Mouse (Mus musculus): ENCODE results near the gene Grk1. TPM values are rescaled to one million over a fixed set of nuclear protein-coding genes. Genes with fewer than 3 reads are reported as not detected.

Gene Grk1
- polyA plus RNA-seq, 1 experiment from 2014 or later, result not detected

DNA sequence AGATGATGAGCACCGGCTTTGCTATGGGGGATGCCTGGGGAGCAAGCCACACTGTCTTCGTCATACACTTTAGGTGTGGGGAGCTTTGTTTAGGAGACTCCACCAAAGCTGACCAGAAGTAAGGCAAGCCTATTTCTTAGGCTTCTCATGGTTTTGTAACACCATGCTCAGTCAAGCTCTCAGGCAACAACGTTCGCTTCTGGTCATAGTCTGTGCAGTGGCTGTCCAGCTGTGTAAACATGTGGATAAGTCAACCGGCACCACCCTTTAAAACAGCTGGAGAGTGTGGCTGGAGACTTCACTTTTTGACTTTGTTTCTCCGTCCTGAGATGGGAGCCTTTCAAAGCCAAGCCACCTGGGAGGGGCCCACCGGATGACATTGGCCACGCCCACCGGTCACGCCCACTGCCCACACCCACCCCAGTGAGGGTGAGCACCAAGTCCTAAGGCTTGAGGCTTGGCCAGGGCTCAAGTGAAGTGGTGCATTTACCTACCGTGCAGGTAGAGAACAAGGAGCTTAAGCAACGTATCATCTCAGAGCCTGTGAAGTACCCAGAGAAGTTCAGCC lies 9.0 kb downstream of the Grk1 start:
- 59% methylated on average over 12 of the region's 12 CpGs for WGBS
- ATAC-seq (ENCODE audit: low FRiP score, low TSS enrichment), result no peak
- Histone ChIP-seq H3K4me2 (ENCODE audit: low read length) (no peak overlapping the region), H3K27me3 (ENCODE audit: control insufficient read depth, insufficient read depth, low read length) (no peaks in the 10 kb centered on the region), H3K4me3 (replicated peaks; ENCODE audit: low read depth, low read length) (no peak overlapping the region), H3K9me3 (ENCODE audit: control insufficient read depth, low read length) (no peaks in the 10 kb centered on the region), H3K27ac (replicated peaks; ENCODE audit: low read depth, low read length) (no peak overlapping the region), H3K4me1 (ENCODE audit: control insufficient read depth, insufficient read depth, low read length) (no peaks in the 10 kb centered on the region), H3K9ac (replicated peaks; ENCODE audit: low read length) (no peak overlapping the region), H3K36me3 (ENCODE audit: control insufficient read depth, insufficient read depth, low read length) (no peaks in the 10 kb centered on the region)
- DNase-seq, result no peak

- ATAC-seq (ENCODE audit: low FRiP score, low TSS enrichment) (no peak), DNase-seq (no peak)
- H3K27me3 ChIP-seq (ENCODE audit: control insufficient read depth, insufficient read depth, low read length), result no peaks in the 10 kb centered on the region
- no peak overlapping the region for H3K4me2 ChIP-seq (ENCODE audit: low read length)
- 82% methylated on average over 10 of the region's 10 CpGs for whole genome bisulfite sequencing
- H3K36me3 ChIP-seq (ENCODE audit: control insufficient read depth, insufficient read depth, low read length), result no peaks in the 10 kb centered on the region
- H3K4me1 ChIP-seq (ENCODE audit: control insufficient read depth, insufficient read depth, low read length), result no peaks in the 10 kb centered on the region
- H3K9ac ChIP-seq (replicated peaks; ENCODE audit: low read length), result no peak overlapping the region
- no peak overlapping the region for H3K4me3 ChIP-seq (replicated peaks; ENCODE audit: low read depth, low read length)
- no peaks in the 10 kb centered on the region for H3K9me3 ChIP-seq (ENCODE audit: control insufficient read depth, low read length)
- no peak overlapping the region for H3K27ac ChIP-seq (replicated peaks; ENCODE audit: low read depth, low read length)
These were observed 11.0 kb downstream of the Grk1 start for GRCm38 (mm10) chr8:13415879-13416278.

- 73% methylated on average over 2 of the region's 2 CpGs for WGBS
- H3K27me3 ChIP-seq (ENCODE audit: control insufficient read depth, insufficient read depth, low read length), result no peaks in the 10 kb centered on the region
- no peak overlapping the region for H3K4me2 ChIP-seq (ENCODE audit: low read length)
- H3K27ac ChIP-seq (replicated peaks; ENCODE audit: low read depth, low read length), result no peak overlapping the region
- H3K9me3 ChIP-seq (ENCODE audit: control insufficient read depth, low read length), result no peaks in the 10 kb centered on the region
- H3K4me3 ChIP-seq (replicated peaks; ENCODE audit: low read depth, low read length), result no peak overlapping the region
- H3K9ac ChIP-seq (replicated peaks; ENCODE audit: low read length), result no peak overlapping the region
- H3K4me1 ChIP-seq (ENCODE audit: control insufficient read depth, insufficient read depth, low read length), result no peaks in the 10 kb centered on the region
- ATAC-seq (ENCODE audit: low FRiP score, low TSS enrichment) (no peak), DNase-seq (no peak)
- no peaks in the 10 kb centered on the region for H3K36me3 ChIP-seq (ENCODE audit: control insufficient read depth, insufficient read depth, low read length)
These were observed 14.3 kb downstream of the Grk1 start for GRCm38 (mm10) chr8:13419111-13419639.

- H3K36me3 ChIP-seq (ENCODE audit: control insufficient read depth, insufficient read depth, low read length), result no peaks in the 10 kb centered on the region
- ATAC-seq (ENCODE audit: low FRiP score, low TSS enrichment), result no peak
- no peaks in the 10 kb centered on the region for H3K9me3 ChIP-seq (ENCODE audit: control insufficient read depth, low read length)
- no peak overlapping the region for H3K4me3 ChIP-seq (replicated peaks; ENCODE audit: low read depth, low read length)
- DNase-seq, result no peak
- no peak overlapping the region for H3K9ac ChIP-seq (replicated peaks; ENCODE audit: low read length)
- no peaks in the 10 kb centered on the region for H3K27me3 ChIP-seq (ENCODE audit: control insufficient read depth, insufficient read depth, low read length)
- no peak overlapping the region for H3K4me2 ChIP-seq (ENCODE audit: low read length)
- WGBS, result 91% methylated on average over 6 of the region's 6 CpGs
- no peaks in the 10 kb centered on the region for H3K4me1 ChIP-seq (ENCODE audit: control insufficient read depth, insufficient read depth, low read length)
- H3K27ac ChIP-seq (replicated peaks; ENCODE audit: low read depth, low read length), result no peak overlapping the region
These were observed 16.1 kb downstream of the Grk1 start for GRCm38 (mm10) chr8:13420970-13421369.

DNA sequence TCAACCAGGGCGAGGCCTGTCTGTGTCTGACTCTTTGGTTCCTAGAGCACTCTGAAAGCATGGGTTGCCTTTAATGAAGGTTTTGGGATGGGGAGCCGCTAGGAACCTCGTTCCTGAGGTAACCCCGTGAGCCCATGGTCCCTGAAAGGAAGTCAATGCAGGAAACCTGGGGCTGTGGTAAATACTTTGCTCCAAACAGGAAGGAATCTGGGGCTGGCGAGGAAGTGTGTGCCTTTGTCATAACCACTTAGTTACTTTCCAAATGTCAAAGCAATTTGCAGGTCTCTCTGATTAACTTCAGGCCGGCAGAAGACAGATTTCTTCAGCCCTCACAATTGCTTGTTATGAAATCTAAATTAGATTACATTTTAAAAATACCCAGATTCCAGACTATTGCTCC lies 22.5 kb downstream of the Grk1 start:
- ATAC-seq (ENCODE audit: low FRiP score, low TSS enrichment), result no peak
- no peak for DNase-seq
- Histone ChIP-seq H3K4me3 (replicated peaks; ENCODE audit: low read depth, low read length) (no peak overlapping the region), H3K4me2 (ENCODE audit: low read length) (no peak overlapping the region), H3K27me3 (ENCODE audit: control insufficient read depth, insufficient read depth, low read length) (no peaks in the 10 kb centered on the region), H3K36me3 (ENCODE audit: control insufficient read depth, insufficient read depth, low read length) (no peaks in the 10 kb centered on the region), H3K4me1 (ENCODE audit: control insufficient read depth, insufficient read depth, low read length) (no peaks in the 10 kb centered on the region), H3K9ac (replicated peaks; ENCODE audit: low read length) (no peak overlapping the region), H3K27ac (replicated peaks; ENCODE audit: low read depth, low read length) (no peak overlapping the region), H3K9me3 (ENCODE audit: control insufficient read depth, low read length) (no peaks in the 10 kb centered on the region)
- 78% methylated on average over 6 of the region's 6 CpGs for WGBS

GRCm38 (mm10) chr8:13428156-13428555 lies 23.3 kb downstream of the Grk1 start:
- H3K27me3 ChIP-seq (ENCODE audit: control insufficient read depth, insufficient read depth, low read length), result no peaks in the 10 kb centered on the region
- WGBS, result 86% methylated on average over 9 of the region's 9 CpGs

GRCm38 (mm10) chr8:13430412-13430811 lies 25.5 kb downstream of the Grk1 start:
- no peak overlapping the region for H3K4me2 ChIP-seq (ENCODE audit: low read length)
- H3K36me3 ChIP-seq (ENCODE audit: control insufficient read depth, insufficient read depth, low read length), result no peaks in the 10 kb centered on the region
- H3K27ac ChIP-seq (replicated peaks; ENCODE audit: low read depth, low read length), result no peak overlapping the region
- no peaks in the 10 kb centered on the region for H3K9me3 ChIP-seq (ENCODE audit: control insufficient read depth, low read length)
- no peak overlapping the region for H3K4me3 ChIP-seq (replicated peaks; ENCODE audit: low read depth, low read length)
- H3K9ac ChIP-seq (replicated peaks; ENCODE audit: low read length), result no peak overlapping the region
- no peak for ATAC-seq (ENCODE audit: low FRiP score, low TSS enrichment)
- H3K4me1 ChIP-seq (ENCODE audit: control insufficient read depth, insufficient read depth, low read length), result no peaks in the 10 kb centered on the region
- H3K27me3 ChIP-seq (ENCODE audit: control insufficient read depth, insufficient read depth, low read length), result 0 out of 2 replicates have a peak, but pooled peaks cover 7% of the 10 kb centered on the region
- 83% methylated on average over 7 of the region's 7 CpGs for whole genome bisulfite sequencing
- no peak for DNase-seq

More at GRCm38 (mm10) chr8:13428156-13428555, 23.3 kb downstream of the Grk1 start:
- Histone ChIP-seq H3K4me2 (ENCODE audit: low read length) (no peak overlapping the region), H3K4me1 (ENCODE audit: control insufficient read depth, insufficient read depth, low read length) (no peaks in the 10 kb centered on the region), H3K9ac (replicated peaks; ENCODE audit: low read length) (no peak overlapping the region), H3K9me3 (ENCODE audit: control insufficient read depth, low read length) (no peaks in the 10 kb centered on the region), H3K4me3 (replicated peaks; ENCODE audit: low read depth, low read length) (no peak overlapping the region), H3K27ac (replicated peaks; ENCODE audit: low read depth, low read length) (no peak overlapping the region), H3K36me3 (ENCODE audit: control insufficient read depth, insufficient read depth, low read length) (no peaks in the 10 kb centered on the region)
- ATAC-seq (ENCODE audit: low FRiP score, low TSS enrichment) (no peak), DNase-seq (no peak)

DNA sequence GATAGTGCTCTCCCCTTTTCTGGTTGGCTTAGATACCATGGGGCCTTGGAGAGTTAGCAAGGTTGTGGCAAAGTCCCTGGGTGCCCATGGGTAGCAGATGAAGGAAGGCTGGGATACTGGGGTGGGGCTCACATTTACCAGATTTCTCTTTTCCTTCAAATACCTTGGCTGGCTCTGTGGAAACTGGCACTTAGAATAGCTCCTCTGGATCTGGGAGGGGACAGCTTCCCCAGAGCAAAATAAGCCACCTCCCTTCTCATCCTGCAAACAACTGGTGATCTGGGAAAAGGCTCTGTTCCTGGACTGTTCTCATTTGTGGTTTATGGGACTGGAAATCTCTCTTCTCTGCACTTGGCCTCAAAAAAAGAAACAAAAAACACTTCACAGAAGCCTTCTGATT lies 26.0 kb downstream of the Grk1 start:
- no peak for ATAC-seq (ENCODE audit: low FRiP score, low TSS enrichment)
- Histone ChIP-seq H3K36me3 (ENCODE audit: control insufficient read depth, insufficient read depth, low read length) (no peaks in the 10 kb centered on the region), H3K9ac (replicated peaks; ENCODE audit: low read length) (no peak overlapping the region), H3K9me3 (ENCODE audit: control insufficient read depth, low read length) (no peaks in the 10 kb centered on the region), H3K4me2 (ENCODE audit: low read length) (no peak overlapping the region), H3K27ac (replicated peaks; ENCODE audit: low read depth, low read length) (no peak overlapping the region), H3K4me1 (ENCODE audit: control insufficient read depth, insufficient read depth, low read length) (no peaks in the 10 kb centered on the region), H3K4me3 (replicated peaks; ENCODE audit: low read depth, low read length) (no peak overlapping the region), H3K27me3 (ENCODE audit: control insufficient read depth, insufficient read depth, low read length) (0 out of 2 replicates have a peak, but pooled peaks cover 7% of the 10 kb centered on the region)
- no peak for DNase-seq

GRCm38 (mm10) chr8:13433130-13433529 lies 28.2 kb downstream of the Grk1 start:
- no peak overlapping the region for H3K4me2 ChIP-seq (ENCODE audit: low read length)
- no peaks in the 10 kb centered on the region for H3K9me3 ChIP-seq (ENCODE audit: control insufficient read depth, low read length)
- no peaks in the 10 kb centered on the region for H3K4me1 ChIP-seq (ENCODE audit: control insufficient read depth, insufficient read depth, low read length)
- 77% methylated on average over 5 of the region's 5 CpGs for WGBS
- H3K27me3 ChIP-seq (ENCODE audit: control insufficient read depth, insufficient read depth, low read length), result 0 out of 2 replicates have a peak, but pooled peaks cover 7% of the 10 kb centered on the region
- no peak overlapping the region for H3K27ac ChIP-seq (replicated peaks; ENCODE audit: low read depth, low read length)
- H3K36me3 ChIP-seq (ENCODE audit: control insufficient read depth, insufficient read depth, low read length), result no peaks in the 10 kb centered on the region
- no peak overlapping the region for H3K9ac ChIP-seq (replicated peaks; ENCODE audit: low read length)
- no peak overlapping the region for H3K4me3 ChIP-seq (replicated peaks; ENCODE audit: low read depth, low read length)
- DNase-seq (no peak), ATAC-seq (ENCODE audit: low FRiP score, low TSS enrichment) (no peak)
